Mouse (Mus musculus) 3T3-L1 (cell line): Measurements from ENCODE around the gene Ntn5.
"Not testable (repeated sequence)": the region's sequence is repeated elsewhere in the genome, so short reads cannot be mapped to it uniquely, and the experiment has no call there.

Source experiments
- DNase-seq: peaks from one replicate; pipeline ENCODE4 v3.0.0-alpha.2; 2015; ENCODE audit warnings: low read depth, low spot score

Gene Ntn5

GRCm38 (mm10) chr7:45654424-45655047 lies 29.3 kb upstream of the Ntn5 start:
- DNase-seq, result no peak

GRCm38 (mm10) chr7:45660746-45661478 lies 22.9 kb upstream of the Ntn5 start:
- DNase-seq, result no peak

GRCm38 (mm10) chr7:45661702-45662101 lies 22.1 kb upstream of the Ntn5 start:
- not testable (repeated sequence) for DNase-seq

GRCm38 (mm10) chr7:45665303-45666138 lies 18.3 kb upstream of the Ntn5 start:
- DNase-seq, result no peak

GRCm38 (mm10) chr7:45666161-45666560 lies 17.7 kb upstream of the Ntn5 start, which contains the start of gene Fut2:
Gene Fut2, minus strand, starts transcription at chr7:45666394.
- DNase-seq, result no peak

- DNase-seq, result no peak
These were observed 16.1 kb upstream of the Ntn5 start for GRCm38 (mm10) chr7:45667761-45668160.

GRCm38 (mm10) chr7:45668921-45669320 lies 14.9 kb upstream of the Ntn5 start:
- DNase-seq, result no peak

GRCm38 (mm10) chr7:45677627-45678295 lies 6.1 kb upstream of the Ntn5 start:
- no peak for DNase-seq

- DNase-seq, result no peak
These were observed 5.3 kb upstream of the Ntn5 start for GRCm38 (mm10) chr7:45678513-45678912.

GRCm38 (mm10) chr7:45679966-45680621 lies 3.7 kb upstream of the Ntn5 start:
- peak; percentile 87 for DNase-seq

- DNase-seq, result no peak
These were observed 2.6 kb upstream of the Ntn5 start for GRCm38 (mm10) chr7:45681046-45681736.

GRCm38 (mm10) chr7:45682144-45683126 lies 1.4 kb upstream of the Ntn5 start:
- peak; percentile 91 for DNase-seq

GRCm38 (mm10) chr7:45685811-45686210 lies 2.0 kb downstream of the Ntn5 start:
- DNase-seq, result no peak

GRCm38 (mm10) chr7:45686841-45687240 lies 3.0 kb downstream of the Ntn5 start:
- DNase-seq, result no peak

GRCm38 (mm10) chr7:45689099-45689498 lies 5.3 kb downstream of the Ntn5 start:
- no peak for DNase-seq

- DNase-seq, result no peak
These were observed 6.0 kb downstream of the Ntn5 start for GRCm38 (mm10) chr7:45689800-45690199.

GRCm38 (mm10) chr7:45692364-45692763 lies 8.5 kb downstream of the Ntn5 start:
- DNase-seq, result no peak

- DNase-seq, result no peak
These were observed 10.2 kb downstream of the Ntn5 start, which contains the start of gene Sec1 for GRCm38 (mm10) chr7:45693921-45694591. Gene Sec1, minus strand, starts transcription at chr7:45694402.

- DNase-seq, result no peak
These were observed 11.3 kb downstream of the Ntn5 start for GRCm38 (mm10) chr7:45695098-45695497.
